Mouse (Mus musculus) thymus, postnatal 10 days (tissue): ENCODE measurements around the gene Ttc38.
"Not testable (repeated sequence)": the region's sequence is repeated elsewhere in the genome, so short reads cannot be mapped to it uniquely, and the experiment has no call there.

Experiments
- DNase-seq, 2 experiments: peaks; one replicate each; pipeline ENCODE4 v3.0.0; 2021; ENCODE audit warnings: low spot score in 2 of 2

The Ttc38 gene

GRCm38 (mm10) chr15:85822011-85822359, 10.1 kb upstream of the Ttc38 start:
- DNase-seq = no peak

- DNase-seq = no peak
Measured at GRCm38 (mm10) chr15:85826676-85827075, 5.4 kb upstream of the Ttc38 start.

GRCm38 (mm10) chr15:85828071-85828470, 4.0 kb upstream of the Ttc38 start:
- DNase-seq = no peak

- no peak for DNase-seq
Measured at GRCm38 (mm10) chr15:85829470-85829869, 2.6 kb upstream of the Ttc38 start.

- no peak for DNase-seq
Measured at GRCm38 (mm10) chr15:85832599-85832998, 493 bp downstream of the Ttc38 start.

- DNase-seq = peak in 1 of 2 experiments; percentile 25
Measured at GRCm38 (mm10) chr15:85835335-85835734, 3.2 kb downstream of the Ttc38 start.

GRCm38 (mm10) chr15:85836887-85837286, 4.8 kb downstream of the Ttc38 start:
- no peak for DNase-seq

GRCm38 (mm10) chr15:85840983-85841382, 8.9 kb downstream of the Ttc38 start:
- DNase-seq = peak; percentile 16 to 67

- DNase-seq = no peak
Measured at GRCm38 (mm10) chr15:85841796-85842360, 9.8 kb downstream of the Ttc38 start.

GRCm38 (mm10) chr15:85845071-85845470, 13.0 kb downstream of the Ttc38 start:
- no peak for DNase-seq

- DNase-seq = no peak
Measured at GRCm38 (mm10) chr15:85851656-85852392, 19.7 kb downstream of the Ttc38 start.

GRCm38 (mm10) chr15:85858980-85859489, 26.9 kb downstream of the Ttc38 start:
- peak in 1 of 2 experiments; percentile 16 for DNase-seq

- DNase-seq = peak; percentile 90
Measured at GRCm38 (mm10) chr15:85859490-85860031, 27.5 kb downstream of the Ttc38 start, which contains the start of gene Gtse1. TSS of gene Gtse1 (plus strand) at chr15:85859745.

GRCm38 (mm10) chr15:85865913-85866312, 33.8 kb downstream of the Ttc38 start:
- DNase-seq = not testable (repeated sequence)

- peak; percentile 39 to 78 for DNase-seq
Measured at GRCm38 (mm10) chr15:85867696-85868095, 35.6 kb downstream of the Ttc38 start.

- no peak for DNase-seq
Measured at GRCm38 (mm10) chr15:85877336-85877735, 45.2 kb downstream of the Ttc38 start.

GRCm38 (mm10) chr15:85878848-85879497, 46.9 kb downstream of the Ttc38 start, which contains the start of gene Trmu:
TSS of gene Trmu (plus strand) at chr15:85879312.
- peak; percentile 83 to 86 for DNase-seq

- DNase-seq = no peak
Measured at GRCm38 (mm10) chr15:85879498-85879895, 47.4 kb downstream of the Ttc38 start.

GRCm38 (mm10) chr15:85885606-85886005, 53.5 kb downstream of the Ttc38 start:
- DNase-seq = no peak

GRCm38 (mm10) chr15:85889235-85889634, 57.1 kb downstream of the Ttc38 start:
- no peak for DNase-seq

GRCm38 (mm10) chr15:85891971-85892370, 59.9 kb downstream of the Ttc38 start:
- DNase-seq = no peak

- no peak for DNase-seq
Measured at GRCm38 (mm10) chr15:85892498-85893118, 60.5 kb downstream of the Ttc38 start.
